Mouse (Mus musculus) kidney, adult 2 months (tissue): ENCODE data around the gene Zbtb8a.

ENCODE experiments used
- CTCF ChIP-seq: fragments of 200-500 bp; conservative IDR thresholded peaks from 2 replicates; pipeline ENCODE4 v1.5.1; 2011; ENCODE audit warnings: low read depth, mild to moderate bottlenecking, control low read depth, low read length, moderate library complexity, mixed read lengths; ENCODE audit not compliant: insufficient read depth, insufficient read length
- POLR2A ChIP-seq: fragments of 200-500 bp; IDR thresholded peaks from one replicate; pipeline ENCODE4 v1.6.1; 2011; ENCODE audit warnings: low read depth, low read length, control low read depth

DNA sequence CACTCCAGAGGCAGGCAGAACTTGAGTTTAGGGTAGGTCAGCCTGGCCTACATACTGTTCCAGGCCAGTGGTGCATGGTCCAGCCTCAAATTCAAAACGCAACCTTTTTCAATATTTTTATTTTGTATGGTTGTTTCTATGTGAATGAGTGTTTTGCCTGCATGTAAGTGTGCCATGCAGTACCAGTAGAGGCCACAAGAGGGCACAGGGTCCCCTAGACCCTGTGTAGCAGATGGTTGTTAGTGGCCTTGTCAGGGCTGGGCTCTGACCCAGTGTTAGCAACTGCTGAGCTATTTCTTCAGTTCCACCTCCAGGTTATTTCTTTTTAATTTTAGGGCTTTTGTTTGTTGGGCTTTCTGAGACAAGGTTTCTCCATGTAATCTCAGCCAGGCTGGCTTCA, 27.3 kb downstream of the Zbtb8a start:
- peak; percentile 95 for TF ChIP-seq CTCF
- TF ChIP-seq POLR2A, result no peak
